Mouse (Mus musculus): Measurements from ENCODE around the gene Pde1c.

- TF ChIP-seq POLR2A (IDR thresholded peaks at IDR 0.05; ENCODE audit: low read depth, low read length), result no peak
- no peak for TF ChIP-seq CTCF (IDR thresholded peaks at IDR 0.05; ENCODE audit: borderline replicate concordance, insufficient read depth, low read length)
Observed at GRCm38 (mm10) chr6:56579568-56579967, 10.7 kb upstream of the Pde1c start.

Measured in embryonic fibroblast, embryonic 13.5 days (primary cell).